Mouse (Mus musculus): ENCODE results near the gene Madcam1. TPM values are rescaled to one million over a fixed set of nuclear protein-coding genes. Genes with fewer than 3 reads are reported as not detected.

Gene Madcam1
- polyA plus RNA-seq, 2 experiments = 0.10 to 0.20 TPM

DNA sequence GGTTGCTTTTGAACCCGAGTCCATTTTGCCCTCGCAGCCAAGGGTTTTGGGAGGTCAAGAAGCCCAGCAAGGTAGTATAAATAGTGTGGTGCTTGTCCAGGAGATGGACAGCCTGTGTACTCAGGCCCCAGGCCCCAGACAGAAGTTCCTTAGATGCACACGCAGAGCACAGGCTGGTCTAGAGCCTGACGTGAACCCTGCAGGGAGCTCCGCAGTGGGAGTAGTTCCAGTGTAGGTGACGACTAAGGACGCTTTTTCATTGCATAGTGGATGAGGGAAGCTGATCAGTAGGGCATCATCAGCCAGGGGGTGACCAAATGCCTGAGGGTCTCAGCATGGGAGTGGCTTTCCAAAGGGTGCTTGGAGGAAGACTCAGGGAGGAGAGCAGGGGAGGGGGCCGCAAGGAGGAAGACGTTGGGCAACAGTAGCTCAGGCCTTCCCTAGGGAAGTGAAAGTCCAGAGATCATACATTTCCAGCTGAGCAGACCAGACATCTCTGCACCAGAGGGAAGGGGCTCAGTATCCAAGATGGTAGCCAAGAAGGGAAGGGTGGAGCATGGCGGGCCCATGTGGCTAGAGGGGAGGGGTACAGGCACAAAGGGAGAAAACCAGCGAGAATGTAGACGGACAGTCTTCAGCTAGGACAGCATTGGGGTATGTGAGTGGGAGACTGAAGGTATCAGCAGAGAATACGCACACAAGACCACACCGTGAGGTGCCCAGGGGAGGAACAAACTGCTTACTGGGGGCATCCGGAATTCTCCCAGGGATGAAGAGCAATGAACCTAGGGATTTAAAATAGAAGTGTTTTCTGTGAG lies 5.9 kb downstream of the Madcam1 start:
- ATAC-seq (ENCODE audit: insufficient read depth) = peak; percentile 17; the same call in 1 of the 2 replicates
- Histone ChIP-seq H3K27me3 (ENCODE audit: control insufficient read depth, insufficient read depth, low read length) (no peaks in the 10 kb centered on the region), H3K4me1 (replicated peaks; ENCODE audit: control insufficient read depth in 2 of 2, insufficient read depth in 2 of 2, low read length in 1 of 2) (peaks cover 6 to 11% of the 10 kb centered on the region in 2 experiments), H3K9ac (replicated peaks) (peak overlapping the region; percentile 80), H3K27ac (no peak overlapping the region), H3K4me3 (ENCODE audit: insufficient read depth in 1 of 2, low read depth in 2 of 2, low read length in 2 of 2) (peak overlapping the region; percentile 81 to 87), H3K9me3 (ENCODE audit: control insufficient read depth, low read length) (no peaks in the 10 kb centered on the region), H3K36me3 (replicated peaks; ENCODE audit: control insufficient read depth, insufficient read depth, low read depth) (no peaks in the 10 kb centered on the region), H3K4me2 (ENCODE audit: low read depth) (peak overlapping the region; percentile 92)
- TF ChIP-seq CTCF (IDR thresholded peaks at IDR 0.05; ENCODE audit: low read depth) = 0 out of 2 replicates have a peak, but pooled peaks have one; percentile 5
- no peak for TF ChIP-seq EP300 (IDR thresholded peaks at IDR 0.05; ENCODE audit: low read depth)
- WGBS (ENCODE audit: insufficient replicate concordance) = 28% methylated on average over 15 of the region's 15 CpGs
- DNase-seq (ENCODE audit: low read depth in 3 of 3, low spot score in 3 of 3) = no peak

DNA sequence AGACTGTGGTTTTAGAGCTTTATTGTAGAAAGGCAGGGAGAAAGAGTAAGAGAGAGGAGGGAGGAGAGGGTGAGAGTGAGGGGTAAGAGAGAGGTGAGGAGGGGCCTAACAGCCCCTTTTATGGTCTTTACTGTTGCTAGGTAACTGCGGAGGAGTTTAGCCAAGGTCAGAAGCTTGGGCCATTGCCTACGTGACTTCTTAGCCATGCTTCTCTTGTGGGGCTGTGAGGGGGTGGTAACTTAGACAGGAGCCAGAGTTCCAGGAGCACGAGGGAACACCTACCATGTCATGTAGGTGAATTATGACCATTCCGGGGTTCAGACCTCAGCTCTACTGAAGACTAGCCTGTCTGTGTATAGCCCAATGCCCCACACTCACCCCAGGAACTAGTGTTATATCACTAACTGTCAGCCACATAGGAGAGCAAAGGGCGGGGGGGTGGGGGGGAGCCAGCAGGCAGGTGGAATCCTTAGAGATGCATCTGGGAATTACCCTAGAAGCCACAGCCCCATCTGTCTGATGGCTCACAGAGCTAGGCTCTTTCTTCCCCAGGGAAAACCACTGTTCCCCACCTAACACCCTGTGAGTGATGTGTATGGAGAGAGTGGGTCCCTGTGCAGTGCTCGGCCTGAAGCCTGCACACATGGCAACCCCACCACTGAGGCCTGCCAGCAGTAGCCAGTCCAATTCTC lies 7.2 kb downstream of the Madcam1 start:
- Histone ChIP-seq H3K27ac (no peak overlapping the region), H3K4me1 (replicated peaks; ENCODE audit: control insufficient read depth in 2 of 2, insufficient read depth in 2 of 2, low read length in 1 of 2) (peaks cover 6 to 11% of the 10 kb centered on the region in 2 experiments), H3K4me2 (ENCODE audit: low read depth) (no peak overlapping the region), H3K36me3 (replicated peaks; ENCODE audit: control insufficient read depth, insufficient read depth, low read depth) (no peaks in the 10 kb centered on the region), H3K9me3 (ENCODE audit: control insufficient read depth, low read length) (no peaks in the 10 kb centered on the region), H3K9ac (replicated peaks) (no peak overlapping the region), H3K27me3 (ENCODE audit: control insufficient read depth, insufficient read depth, low read length) (no peaks in the 10 kb centered on the region), H3K4me3 (ENCODE audit: insufficient read depth in 1 of 2, low read depth in 2 of 2, low read length in 2 of 2) (no peak overlapping the region)
- TF ChIP-seq EP300 (IDR thresholded peaks at IDR 0.05; ENCODE audit: low read depth) = no peak
- ATAC-seq (ENCODE audit: insufficient read depth) (no peak), DNase-seq (ENCODE audit: low read depth in 3 of 3, low spot score in 3 of 3) (no peak)
- 67% methylated on average over 6 of the region's 6 CpGs for WGBS (ENCODE audit: insufficient replicate concordance)

DNA sequence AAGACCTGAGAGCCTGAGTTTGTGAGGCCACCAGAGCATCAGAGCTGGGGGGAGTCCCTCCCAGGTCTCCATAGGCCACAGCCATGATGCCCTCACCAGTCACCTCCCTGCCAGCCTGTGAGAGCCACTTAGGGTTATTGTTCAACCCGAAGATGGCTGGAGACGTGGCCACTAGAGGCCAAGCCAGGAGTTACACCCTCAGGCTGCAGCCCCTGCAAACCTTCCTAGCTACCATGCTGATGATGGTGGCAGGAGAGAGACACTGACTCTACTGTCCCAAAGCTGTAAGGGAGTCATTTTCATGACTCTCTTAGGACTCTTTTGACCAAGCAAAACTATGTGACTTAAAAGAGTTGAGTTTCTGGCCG lies 7.7 kb downstream of the Madcam1 start:
- Histone ChIP-seq H3K4me1 (replicated peaks; ENCODE audit: control insufficient read depth in 2 of 2, insufficient read depth in 2 of 2, low read length in 1 of 2) (peaks cover 6 to 11% of the 10 kb centered on the region in 2 experiments), H3K4me2 (ENCODE audit: low read depth) (no peak overlapping the region), H3K4me3 (ENCODE audit: insufficient read depth in 1 of 2, low read depth in 2 of 2, low read length in 2 of 2) (no peak overlapping the region), H3K9me3 (ENCODE audit: control insufficient read depth, low read length) (no peaks in the 10 kb centered on the region), H3K27ac (no peak overlapping the region), H3K9ac (replicated peaks) (no peak overlapping the region), H3K36me3 (replicated peaks; ENCODE audit: control insufficient read depth, insufficient read depth, low read depth) (no peaks in the 10 kb centered on the region), H3K27me3 (ENCODE audit: control insufficient read depth, insufficient read depth, low read length) (no peaks in the 10 kb centered on the region)
- 66% methylated on average over 3 of the region's 3 CpGs for WGBS (ENCODE audit: insufficient replicate concordance)
- 0 out of 2 replicates have a peak, but pooled peaks have one; percentile 18 for TF ChIP-seq CTCF (IDR thresholded peaks at IDR 0.05; ENCODE audit: low read depth)
- no peak for TF ChIP-seq EP300 (IDR thresholded peaks at IDR 0.05; ENCODE audit: low read depth)
- DNase-seq (ENCODE audit: low read depth in 3 of 3, low spot score in 3 of 3) (no peak), ATAC-seq (ENCODE audit: insufficient read depth) (no peak)

DNA sequence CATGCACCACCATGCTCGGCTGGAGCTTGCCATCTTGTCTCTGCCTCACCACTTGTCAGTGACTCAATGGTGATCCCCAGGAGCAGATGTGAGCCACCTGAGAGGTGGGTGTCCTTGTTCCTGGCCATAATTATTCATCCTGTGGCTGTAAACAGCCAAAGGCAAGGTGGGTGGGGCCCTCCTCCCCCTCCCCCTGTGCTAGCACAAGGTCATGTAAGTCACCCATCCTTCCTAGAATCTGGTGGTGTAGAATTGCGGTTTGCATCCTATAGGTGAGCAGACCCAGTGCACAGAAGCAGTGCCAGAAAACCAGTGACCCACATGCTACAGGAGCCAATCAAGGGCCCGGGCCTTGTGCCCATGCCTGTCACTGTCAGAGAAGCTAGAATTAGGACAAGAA lies 8.7 kb downstream of the Madcam1 start:
- no peak overlapping the region for H3K4me3 ChIP-seq (ENCODE audit: insufficient read depth in 1 of 2, low read depth in 2 of 2, low read length in 2 of 2)
- H3K9ac ChIP-seq (replicated peaks) = no peak overlapping the region
- 68% methylated on average over 3 of the region's 3 CpGs for WGBS (ENCODE audit: insufficient replicate concordance)
- H3K27me3 ChIP-seq (ENCODE audit: control insufficient read depth, insufficient read depth, low read length) = no peaks in the 10 kb centered on the region
- no peak overlapping the region for H3K27ac ChIP-seq
- TF ChIP-seq EP300 (IDR thresholded peaks at IDR 0.05; ENCODE audit: low read depth) (0 out of 2 replicates have a peak, but pooled peaks have one; percentile 7), CTCF (IDR thresholded peaks at IDR 0.05; ENCODE audit: low read depth) (no peak)
- H3K9me3 ChIP-seq (ENCODE audit: control insufficient read depth, low read length) = no peaks in the 10 kb centered on the region
- ATAC-seq (ENCODE audit: insufficient read depth) = no peak
- no peak overlapping the region for H3K4me2 ChIP-seq (ENCODE audit: low read depth)
- H3K4me1 ChIP-seq (replicated peaks; ENCODE audit: control insufficient read depth in 2 of 2, insufficient read depth in 2 of 2, low read length in 1 of 2) = peaks cover 6 to 11% of the 10 kb centered on the region in 2 experiments
- DNase-seq (ENCODE audit: low read depth in 3 of 3, low spot score in 3 of 3) = no peak
- H3K36me3 ChIP-seq (replicated peaks; ENCODE audit: control insufficient read depth, insufficient read depth, low read depth) = no peaks in the 10 kb centered on the region
